Mouse (Mus musculus) small intestine, adult 2 months (tissue): ENCODE data around the gene Adcy4.
A peak's percentile ranks its signal among the peaks of the same experiment; 100 is the strongest.

Source experiments
- CTCF ChIP-seq: fragments of 200-500 bp; IDR thresholded peaks from 2 replicates; pipeline ENCODE4 v1.5.1; 2012; ENCODE audit warnings: low read depth, mild to moderate bottlenecking, control low read depth, inconsistent platforms, low read length, moderate library complexity, mixed read lengths; ENCODE audit not compliant: insufficient replicate concordance, insufficient read length; ENCODE audit errors: extremely low read depth
- POLR2A ChIP-seq: fragments of 200-500 bp; IDR thresholded peaks from 2 replicates; pipeline ENCODE4 v1.6.1; 2012; ENCODE audit warnings: low read depth, mild to moderate bottlenecking, control low read depth, inconsistent platforms, low read length, moderate library complexity

DNA sequence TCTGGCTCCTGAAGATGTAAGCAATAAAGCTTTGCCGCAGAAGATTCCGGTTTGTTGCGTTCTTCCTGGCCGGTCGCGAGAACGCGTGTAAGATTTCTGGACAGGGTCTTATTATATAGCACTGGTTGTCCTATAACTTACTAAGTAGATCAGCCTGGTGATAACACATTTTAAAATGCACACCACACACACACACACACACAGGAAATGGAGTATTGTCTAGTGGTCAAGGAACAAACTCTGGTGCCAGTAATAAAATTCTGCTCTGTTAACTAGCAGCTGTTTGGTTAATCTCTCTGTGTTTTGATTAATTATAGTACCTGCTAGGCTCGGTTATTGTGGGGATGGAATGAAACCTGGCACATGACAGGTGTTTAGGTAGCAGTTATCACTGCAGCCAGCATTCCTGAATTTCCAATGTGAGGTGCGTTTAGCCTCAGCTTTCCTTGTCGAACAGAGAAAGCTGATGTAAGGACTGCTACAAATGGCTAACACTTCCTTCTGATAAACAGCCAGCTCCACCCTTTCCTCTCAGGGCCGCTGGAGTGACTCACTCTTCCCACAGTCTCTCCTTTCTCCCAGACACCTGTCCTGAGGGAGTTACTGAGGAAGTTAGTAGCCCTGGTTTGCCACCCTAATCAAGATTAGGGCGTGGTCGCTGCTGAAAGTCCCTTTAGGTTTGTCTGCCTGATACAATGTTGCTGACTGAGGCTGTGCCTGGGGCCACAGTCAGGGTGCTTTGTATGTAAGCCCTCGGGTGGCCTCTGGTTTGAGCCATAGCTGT is 11.7 kb upstream of the Adcy4 start:
- TF ChIP-seq CTCF (no peak), POLR2A (peak; percentile 32; the same call in 1 of the 2 replicates)
